In genomic region chr16:13640064-13640463, GRCm38 (mm10) we compare ENCODE assay signal across 10 mouse cellular contexts. TPM values are rescaled to one million over a fixed set of nuclear protein-coding genes. Genes with fewer than 3 reads are reported as not detected.
DNase-seq lines count a peak whose midpoint lies in the region; ATAC-seq lines count a peak whose summit lies in the region.
"Had no signal": no experiment of that assay in that cellular context is flagged by ENCODE, and none has a peak within 500 bp of the region (broad histone marks: within the 10 kb centered on the region; RNA-seq: fewer than 3 reads in every experiment).

No protein-coding gene starts in this region.

- peaks cover 3% of the 10 kb centered on the region; the same call in 1 of the 2 replicates for H3K36me3 ChIP-seq in liver, embryonic 11.5 days (ENCODE audit: control insufficient read depth, insufficient read depth, low read length)

- H3K27me3 ChIP-seq in liver, embryonic 11.5 days (replicated peaks; ENCODE audit: control insufficient read depth, insufficient read depth, low read length) = no peaks in the 10 kb centered on the region
- H3K27me3 ChIP-seq: embryonic facial prominence, embryonic 12.5 days; neural tube, embryonic 15.5 days had no signal

- no peaks in the 10 kb centered on the region for H3K4me1 ChIP-seq in liver, embryonic 11.5 days (replicated peaks; ENCODE audit: control insufficient read depth, insufficient read depth, low read length)
- H3K4me1 ChIP-seq: embryonic facial prominence, embryonic 12.5 days; neural tube, embryonic 15.5 days had no signal

- no peak overlapping the region for H3K4me3 ChIP-seq in liver, embryonic 11.5 days (ENCODE audit: low read depth, low read length)
- H3K4me3 ChIP-seq: embryonic facial prominence, embryonic 12.5 days; neural tube, embryonic 15.5 days had no signal

- DNase-seq in cerebellum, postnatal 10 days = peak; percentile 19 to 29
- DNase-seq in cerebellum, adult 9-10 months = no peak
- DNase-seq in liver (peak; percentile 10), WW6 (ENCODE audit: low read depth, low spot score) (peak; percentile 28)
- DNase-seq in liver, embryonic 11.5 days (ENCODE audit: low spot score) = no peak
- peak; percentile 18 for DNase-seq in retina, postnatal 1 day
- DNase-seq in layer of hippocampus, postnatal 14 days (ENCODE audit: low spot score in 2 of 2) = no peak
- no peak for DNase-seq in ovary, adult 18-20 months (ENCODE audit: low spot score)

- H3K27ac ChIP-seq in liver, embryonic 11.5 days (ENCODE audit: low read depth, low read length) = no peak overlapping the region
- H3K27ac ChIP-seq: embryonic facial prominence, embryonic 12.5 days; neural tube, embryonic 15.5 days had no signal

- no peak overlapping the region for H3K9ac ChIP-seq in liver, embryonic 11.5 days (ENCODE audit: low read depth, low read length)
- H3K9ac ChIP-seq: embryonic facial prominence, embryonic 12.5 days; neural tube, embryonic 15.5 days had no signal

- no peak overlapping the region for H3K4me2 ChIP-seq in liver, embryonic 11.5 days
- H3K4me2 ChIP-seq: embryonic facial prominence, embryonic 12.5 days; neural tube, embryonic 15.5 days had no signal

- H3K9me3 ChIP-seq in liver, embryonic 11.5 days (ENCODE audit: control insufficient read depth, low read length) = no peaks in the 10 kb centered on the region
- H3K9me3 ChIP-seq: embryonic facial prominence, embryonic 12.5 days; neural tube, embryonic 15.5 days had no signal

- no peak for ATAC-seq in liver, embryonic 11.5 days (replicated peaks; ENCODE audit: low FRiP score)

- 81% methylated on average over 7 of the region's 7 CpGs for WGBS in liver, embryonic 11.5 days

RNA-seq across cellular contexts. Expression of gene Parn, which starts 27.9 kb away (rescaled TPM):
- polyA plus RNA-seq in liver, embryonic 11.5 days (2014; fragmentation: Nextera tagmentation; extraction: Ambion mirVana) = 43.9 and 51.2 TPM in 2 replicates
- total RNA-seq in layer of hippocampus, postnatal 14 days (2021) = 10 to 100 TPM; 27.7 to 30.8 TPM

RNA-seq across cellular contexts. Expression of gene Bfar, which starts 31.6 kb away (rescaled TPM):
- polyA plus RNA-seq in liver, embryonic 11.5 days (2014; fragmentation: Nextera tagmentation; extraction: Ambion mirVana) = 28.6 and 28.8 TPM in 2 replicates
- 10 to 100 TPM; 44.9 to 46.0 TPM for total RNA-seq in layer of hippocampus, postnatal 14 days (2021)

RNA-seq across cellular contexts. Expression of gene 3110001I22Rik, which starts 31.7 kb away (rescaled TPM):
- polyA plus RNA-seq in liver, embryonic 11.5 days (2014; fragmentation: Nextera tagmentation; extraction: Ambion mirVana) = 4.9 and 5.2 TPM in 2 replicates
- 1 to 10 TPM; 3.1 to 4.2 TPM for total RNA-seq in layer of hippocampus, postnatal 14 days (2021)

Comparison
In these comparisons a context has a peak if more than half of its experiments do, and no peak if none do; other contexts are left out.
1. DNase-seq: peak in cerebellum, postnatal 10 days (2 of 2), liver (single experiment), WW6 (single experiment) and retina, postnatal 1 day (single experiment); none in cerebellum, adult 9-10 months (single experiment), liver, embryonic 11.5 days (single experiment), layer of hippocampus, postnatal 14 days (0 of 2) and ovary, adult 18-20 months (single experiment).